Comparison of ENCODE assay signal across 36 mouse cellular contexts in the genomic region with DNA sequence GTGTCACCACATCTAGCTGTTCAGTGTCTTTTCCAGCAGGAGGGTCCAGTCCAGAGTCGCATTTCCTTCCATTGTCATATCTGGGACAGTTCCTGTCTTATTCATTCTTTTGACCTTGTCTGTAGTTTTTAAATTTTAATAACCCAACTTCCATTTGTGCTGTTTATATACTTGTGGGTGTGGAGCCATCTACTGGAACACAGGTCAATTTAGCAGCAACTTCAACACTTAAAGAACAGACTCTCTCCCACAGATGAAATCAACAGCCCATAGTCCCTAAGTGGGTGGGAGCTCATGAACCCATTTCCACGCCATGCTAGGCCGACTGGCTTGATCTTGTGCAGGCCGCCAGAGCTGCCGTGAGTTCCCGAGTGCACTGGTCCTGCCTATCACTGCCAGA. TPM values are rescaled to one million over a fixed set of nuclear protein-coding genes. Genes with fewer than 3 reads are reported as not detected.
DNase-seq lines count a peak whose midpoint lies in the region; ATAC-seq and TF ChIP-seq lines count a peak whose summit lies in the region.
"Had no signal": no experiment of that assay in that cellular context is flagged by ENCODE, and none has a peak within 500 bp of the region (broad histone marks: within the 10 kb centered on the region; RNA-seq: fewer than 3 reads in every experiment).

No protein-coding gene starts in this region.

- no peak overlapping the region for H3K27ac ChIP-seq in forebrain, postnatal 0 days (ENCODE audit: low read depth, low read length)
- no peak overlapping the region for H3K27ac ChIP-seq in forebrain, embryonic 16.5 days (ENCODE audit: low read length)
- H3K27ac ChIP-seq in kidney, postnatal 0 days = no peak overlapping the region; the same call in 1 of the 2 replicates
- no peak overlapping the region for H3K27ac ChIP-seq in midbrain, postnatal 0 days (ENCODE audit: low read depth, low read length)
- no peak overlapping the region for H3K27ac ChIP-seq in midbrain, embryonic 16.5 days (ENCODE audit: low read length)
- H3K27ac ChIP-seq: gastrocnemius, adult 2 months; hindbrain, embryonic 13.5 days; kidney, embryonic 15.5 days; layer of hippocampus, adult 2 months; left cerebral cortex, adult 2 months; limb, embryonic 13.5 days; liver, embryonic 12.5 days; lung, embryonic 15.5 days; midbrain, embryonic 12.5 days; neural tube, embryonic 15.5 days had no signal

- H3K4me1 ChIP-seq in forebrain, postnatal 0 days (ENCODE audit: insufficient read depth) = no peaks in the 10 kb centered on the region
- H3K4me1 ChIP-seq in forebrain, embryonic 16.5 days (replicated peaks; ENCODE audit: control insufficient read depth, insufficient read depth, low read length) = peaks cover 7% of the 10 kb centered on the region
- H3K4me1 ChIP-seq in kidney, postnatal 0 days (replicated peaks; ENCODE audit: insufficient read depth, low read length) = no peaks in the 10 kb centered on the region
- peaks cover 4% of the 10 kb centered on the region; the same call in 1 of the 2 replicates for H3K4me1 ChIP-seq in midbrain, postnatal 0 days (ENCODE audit: insufficient read depth, low read length)
- peaks cover 11% of the 10 kb centered on the region for H3K4me1 ChIP-seq in midbrain, embryonic 16.5 days (ENCODE audit: control insufficient read depth, insufficient read depth, low read length)

- ATAC-seq in forebrain, postnatal 0 days = no peak
- no peak for ATAC-seq in forebrain, embryonic 16.5 days
- no peak for ATAC-seq in kidney, postnatal 0 days (replicated peaks; ENCODE audit: low FRiP score, low read depth)
- ATAC-seq in midbrain, postnatal 0 days (ENCODE audit: low FRiP score) = no peak
- no peak for ATAC-seq in midbrain, embryonic 16.5 days
- ATAC-seq in erythroid progenitor cell, adult 5-6 weeks (replicated peaks; ENCODE audit: low FRiP score, poor library complexity, severe bottlenecking) = no peak
- ATAC-seq: CD4-positive, CD25-positive, alpha-beta regulatory T cell, adult 4 months; forebrain, embryonic 14.5 days; inflammation-experienced regulatory T-cells, adult 6 months; liver, embryonic 12.5 days had no signal

- no peak overlapping the region for H3K9ac ChIP-seq in forebrain, postnatal 0 days
- no peak overlapping the region for H3K9ac ChIP-seq in forebrain, embryonic 16.5 days (replicated peaks; ENCODE audit: low read depth, low read length)
- H3K9ac ChIP-seq in kidney, postnatal 0 days (ENCODE audit: low read depth, low read length) = no peak overlapping the region
- no peak overlapping the region for H3K9ac ChIP-seq in midbrain, postnatal 0 days (replicated peaks; ENCODE audit: low read length, poor library complexity, severe bottlenecking)
- H3K9ac ChIP-seq in midbrain, embryonic 16.5 days (ENCODE audit: low read depth, low read length) = no peak overlapping the region
- H3K9ac ChIP-seq: kidney, embryonic 15.5 days; liver, embryonic 12.5 days; lung, embryonic 15.5 days; midbrain, embryonic 12.5 days; neural tube, embryonic 15.5 days had no signal

- H3K4me3 ChIP-seq in forebrain, postnatal 0 days (ENCODE audit: low read depth, low read length) = no peak overlapping the region
- no peak overlapping the region for H3K4me3 ChIP-seq in forebrain, embryonic 16.5 days (replicated peaks; ENCODE audit: low read length)
- no peak overlapping the region for H3K4me3 ChIP-seq in kidney, postnatal 0 days (replicated peaks; ENCODE audit: low read depth, low read length)
- H3K4me3 ChIP-seq in midbrain, postnatal 0 days (ENCODE audit: low read depth, low read length) = no peak overlapping the region
- no peak overlapping the region for H3K4me3 ChIP-seq in midbrain, embryonic 16.5 days (ENCODE audit: low read depth, low read length)
- H3K4me3 ChIP-seq: gastrocnemius, adult 2 months; hindbrain, embryonic 13.5 days; kidney, embryonic 15.5 days; layer of hippocampus, adult 2 months; left cerebral cortex, adult 2 months; limb, embryonic 13.5 days; liver, embryonic 12.5 days; lung, embryonic 15.5 days; megakaryocyte, embryonic 14.5 days; midbrain, embryonic 12.5 days; neural tube, embryonic 15.5 days had no signal

- H3K27me3 ChIP-seq in forebrain, postnatal 0 days (ENCODE audit: insufficient read depth, low read length) = no peaks in the 10 kb centered on the region
- H3K27me3 ChIP-seq in forebrain, embryonic 16.5 days (replicated peaks; ENCODE audit: control insufficient read depth, insufficient read depth, low read length) = no peaks in the 10 kb centered on the region
- H3K27me3 ChIP-seq in kidney, postnatal 0 days (ENCODE audit: insufficient read depth, low read length) = no peaks in the 10 kb centered on the region
- no peaks in the 10 kb centered on the region for H3K27me3 ChIP-seq in midbrain, postnatal 0 days (ENCODE audit: insufficient read depth, low read length)
- H3K27me3 ChIP-seq in midbrain, embryonic 16.5 days (ENCODE audit: control insufficient read depth, insufficient read depth, low read depth, low read length) = no peaks in the 10 kb centered on the region
- H3K27me3 ChIP-seq: hindbrain, embryonic 13.5 days; kidney, embryonic 15.5 days; limb, embryonic 13.5 days; liver, embryonic 12.5 days; lung, embryonic 15.5 days; megakaryocyte, embryonic 14.5 days; midbrain, embryonic 12.5 days; neural tube, embryonic 15.5 days had no signal

- H3K4me2 ChIP-seq in forebrain, postnatal 0 days (ENCODE audit: low read depth) = no peak overlapping the region
- H3K4me2 ChIP-seq in forebrain, embryonic 16.5 days (ENCODE audit: low read length) = no peak overlapping the region
- H3K4me2 ChIP-seq in kidney, postnatal 0 days (ENCODE audit: low read length) = no peak overlapping the region
- H3K4me2 ChIP-seq in midbrain, postnatal 0 days (ENCODE audit: low read depth, low read length, poor library complexity, severe bottlenecking) = no peak overlapping the region
- H3K4me2 ChIP-seq in midbrain, embryonic 16.5 days (ENCODE audit: low read length) = no peak overlapping the region
- H3K4me2 ChIP-seq: hindbrain, embryonic 13.5 days; kidney, embryonic 15.5 days; limb, embryonic 13.5 days; liver, embryonic 12.5 days; lung, embryonic 15.5 days; midbrain, embryonic 12.5 days; neural tube, embryonic 15.5 days had no signal

- peaks cover 56% of the 10 kb centered on the region for H3K36me3 ChIP-seq in forebrain, postnatal 0 days (ENCODE audit: insufficient read depth)
- H3K36me3 ChIP-seq in forebrain, embryonic 16.5 days (ENCODE audit: control insufficient read depth, insufficient read depth) = peaks cover 22% of the 10 kb centered on the region
- peaks cover 33% of the 10 kb centered on the region for H3K36me3 ChIP-seq in kidney, postnatal 0 days (ENCODE audit: insufficient read depth, low read length)
- peaks cover 38% of the 10 kb centered on the region for H3K36me3 ChIP-seq in midbrain, postnatal 0 days (ENCODE audit: insufficient read depth, low read length)
- H3K36me3 ChIP-seq in midbrain, embryonic 16.5 days (ENCODE audit: control insufficient read depth, insufficient read depth, low read length) = peaks cover 31% of the 10 kb centered on the region

- DNase-seq in forebrain, postnatal 0 days = no peak
- no peak for DNase-seq in kidney, postnatal 0 days (ENCODE audit: low spot score)
- no peak for DNase-seq in kidney, adult 9 months
- DNase-seq in midbrain, postnatal 0 days (ENCODE audit: low spot score) = no peak
- DNase-seq: adrenal gland, postnatal 25 days; cerebellum, adult 18-20 months; cerebellum, postnatal 10 days; gastrocnemius, adult 2 months; gastrocnemius, postnatal 36 days; heart, adult 18-20 months; heart, postnatal 4 days; kidney, adult 11 months; kidney, postnatal 36 days; lung, postnatal 4 days; right cerebral cortex, postnatal 14 days had no signal

- WGBS in forebrain, postnatal 0 days = 78% methylated on average over 6 of the region's 6 CpGs
- WGBS in forebrain, embryonic 16.5 days = 80% methylated on average over 6 of the region's 6 CpGs
- WGBS in kidney, postnatal 0 days = 56% methylated on average over 6 of the region's 6 CpGs
- 67% methylated on average over 6 of the region's 6 CpGs for WGBS in midbrain, postnatal 0 days
- 77% methylated on average over 6 of the region's 6 CpGs for WGBS in midbrain, embryonic 16.5 days

- peak; percentile 22; the same call in 1 of the 2 replicates for TF ChIP-seq CTCF in forebrain, postnatal 0 days (IDR thresholded peaks at IDR 0.05; ENCODE audit: low read depth)
- TF ChIP-seq CTCF in kidney, postnatal 0 days (IDR thresholded peaks at IDR 0.05; ENCODE audit: low read depth) = peak; percentile 40
- TF ChIP-seq CTCF in midbrain, postnatal 0 days (IDR thresholded peaks at IDR 0.05) = peak; percentile 60

- no peaks in the 10 kb centered on the region for H3K9me3 ChIP-seq in forebrain, postnatal 0 days (ENCODE audit: low read length)
- H3K9me3 ChIP-seq in forebrain, embryonic 16.5 days (ENCODE audit: control insufficient read depth, low read length) = no peaks in the 10 kb centered on the region
- H3K9me3 ChIP-seq in kidney, postnatal 0 days (replicated peaks; ENCODE audit: low read length) = no peaks in the 10 kb centered on the region
- H3K9me3 ChIP-seq in midbrain, postnatal 0 days (ENCODE audit: low read length) = no peaks in the 10 kb centered on the region
- no peaks in the 10 kb centered on the region for H3K9me3 ChIP-seq in midbrain, embryonic 16.5 days (replicated peaks; ENCODE audit: control insufficient read depth, low read length, poor library complexity, severe bottlenecking)
- H3K9me3 ChIP-seq: hindbrain, embryonic 13.5 days; kidney, embryonic 15.5 days; limb, embryonic 13.5 days; liver, embryonic 12.5 days; lung, embryonic 15.5 days; megakaryocyte, embryonic 14.5 days; midbrain, embryonic 12.5 days; neural tube, embryonic 15.5 days had no signal

RNA-seq across cellular contexts. Expression of gene Cox5b, which starts 5.2 kb away (rescaled TPM):
- 302 and 470 TPM in 2 replicates for total RNA-seq in forebrain, postnatal 0 days (2014; rRNA removed)
- 761 and 882 TPM in 2 replicates for polyA plus RNA-seq in forebrain, postnatal 0 days (2015; fragmentation: Nextera tagmentation; extraction: Ambion mirVana)
- polyA plus RNA-seq in forebrain, embryonic 16.5 days (2015; fragmentation: Nextera tagmentation; extraction: Ambion mirVana) = 480 and 516 TPM in 2 replicates
- 1,072 and 1,147 TPM in 2 replicates for polyA plus RNA-seq in kidney, postnatal 0 days (2015; fragmentation: Nextera tagmentation; extraction: Ambion mirVana)
- 346 and 362 TPM in 2 replicates for total RNA-seq in midbrain, postnatal 0 days (2014; rRNA removed)
- polyA plus RNA-seq in midbrain, postnatal 0 days (2015; fragmentation: Nextera tagmentation; extraction: Ambion mirVana) = 835 and 901 TPM in 2 replicates
- polyA plus RNA-seq in midbrain, embryonic 16.5 days (2015; fragmentation: Nextera tagmentation; extraction: Ambion mirVana) = 577 and 626 TPM in 2 replicates
- 138 and 208 TPM in 2 replicates for total RNA-seq in erythroid progenitor cell, adult 5-6 weeks (2015; ENCODE audit: low replicate concordance)
- total RNA-seq in erythroid progenitor cell, adult 5-6 weeks (2017; ENCODE audit: low replicate concordance) = 116 and 354 TPM in 2 replicates

RNA-seq across cellular contexts. Expression of gene Fam178b, which starts 13.4 kb away (rescaled TPM):
- 0.23 TPM in 1 of 2 replicates, not detected in the other for total RNA-seq in forebrain, postnatal 0 days (2014; rRNA removed)
- not detected in 2 replicates for polyA plus RNA-seq in forebrain, postnatal 0 days (2015; fragmentation: Nextera tagmentation; extraction: Ambion mirVana)
- polyA plus RNA-seq in forebrain, embryonic 16.5 days (2015; fragmentation: Nextera tagmentation; extraction: Ambion mirVana) = 0.34 TPM in 1 of 2 replicates, not detected in the other
- polyA plus RNA-seq in kidney, postnatal 0 days (2015; fragmentation: Nextera tagmentation; extraction: Ambion mirVana) = 1.0 and 1.6 TPM in 2 replicates
- not detected in 2 replicates for total RNA-seq in midbrain, postnatal 0 days (2014; rRNA removed)
- 0.20 and 0.32 TPM in 2 replicates for polyA plus RNA-seq in midbrain, postnatal 0 days (2015; fragmentation: Nextera tagmentation; extraction: Ambion mirVana)
- 0.33 TPM in 1 of 2 replicates, not detected in the other for polyA plus RNA-seq in midbrain, embryonic 16.5 days (2015; fragmentation: Nextera tagmentation; extraction: Ambion mirVana)
- total RNA-seq in erythroid progenitor cell, adult 5-6 weeks (2015; ENCODE audit: low replicate concordance) = not detected in 2 replicates
- total RNA-seq in erythroid progenitor cell, adult 5-6 weeks (2017; ENCODE audit: low replicate concordance) = not detected in 2 replicates
- total RNA-seq: layer of hippocampus, adult 2 months; left cerebral cortex, postnatal 25 days; monocyte, adult 5-6 weeks had no signal
- polyA plus RNA-seq: CD4-positive, CD25-positive, alpha-beta regulatory T cell, adult 4 months; forebrain, embryonic 14.5 days; liver, embryonic 12.5 days; midbrain, embryonic 12.5 days had no signal

RNA-seq across cellular contexts. Expression of gene 4933424G06Rik, which starts 13.5 kb away (rescaled TPM):
- total RNA-seq in forebrain, postnatal 0 days (2014; rRNA removed) = not detected in 2 replicates
- 0.39 and 0.71 TPM in 2 replicates for polyA plus RNA-seq in forebrain, postnatal 0 days (2015; fragmentation: Nextera tagmentation; extraction: Ambion mirVana)
- 0.77 TPM in 1 of 2 replicates, not detected in the other for polyA plus RNA-seq in forebrain, embryonic 16.5 days (2015; fragmentation: Nextera tagmentation; extraction: Ambion mirVana)
- polyA plus RNA-seq in kidney, postnatal 0 days (2015; fragmentation: Nextera tagmentation; extraction: Ambion mirVana) = 0.11 TPM in 1 of 2 replicates, not detected in the other
- total RNA-seq in midbrain, postnatal 0 days (2014; rRNA removed) = not detected in 2 replicates
- 0.81 and 2.1 TPM in 2 replicates for polyA plus RNA-seq in midbrain, postnatal 0 days (2015; fragmentation: Nextera tagmentation; extraction: Ambion mirVana)
- polyA plus RNA-seq in midbrain, embryonic 16.5 days (2015; fragmentation: Nextera tagmentation; extraction: Ambion mirVana) = 0.75 and 1.2 TPM in 2 replicates
- total RNA-seq in erythroid progenitor cell, adult 5-6 weeks (2015; ENCODE audit: low replicate concordance) = not detected in 2 replicates
- not detected in 2 replicates for total RNA-seq in erythroid progenitor cell, adult 5-6 weeks (2017; ENCODE audit: low replicate concordance)
- total RNA-seq: adrenal gland, postnatal 25 days; common myeloid progenitor, adult 5-6 weeks; heart, adult 18-20 months; heart, postnatal 4 days; monocyte, adult 5-6 weeks had no signal
- polyA plus RNA-seq: CD4-positive, CD25-positive, alpha-beta regulatory T cell, adult 4 months; forebrain, embryonic 14.5 days; inflammation-experienced regulatory T-cells, adult 6 months; kidney, embryonic 15.5 days; limb, embryonic 13.5 days; lung, embryonic 15.5 days; small intestine, adult 2 months; stomach, embryonic 14.5 days had no signal

RNA-seq across cellular contexts. Expression of gene Actr1b, which starts 17.8 kb away (rescaled TPM):
- total RNA-seq in forebrain, postnatal 0 days (2014; rRNA removed) = 137 TPM in 2 replicates
- 94.8 and 102 TPM in 2 replicates for polyA plus RNA-seq in forebrain, postnatal 0 days (2015; fragmentation: Nextera tagmentation; extraction: Ambion mirVana)
- polyA plus RNA-seq in forebrain, embryonic 16.5 days (2015; fragmentation: Nextera tagmentation; extraction: Ambion mirVana) = 101 and 109 TPM in 2 replicates
- polyA plus RNA-seq in kidney, postnatal 0 days (2015; fragmentation: Nextera tagmentation; extraction: Ambion mirVana) = 77.8 and 92.8 TPM in 2 replicates
- total RNA-seq in midbrain, postnatal 0 days (2014; rRNA removed) = 139 TPM in 2 replicates
- polyA plus RNA-seq in midbrain, postnatal 0 days (2015; fragmentation: Nextera tagmentation; extraction: Ambion mirVana) = 113 and 120 TPM in 2 replicates
- polyA plus RNA-seq in midbrain, embryonic 16.5 days (2015; fragmentation: Nextera tagmentation; extraction: Ambion mirVana) = 92.3 and 106 TPM in 2 replicates
- 8.0 and 9.4 TPM in 2 replicates for total RNA-seq in erythroid progenitor cell, adult 5-6 weeks (2015; ENCODE audit: low replicate concordance)
- total RNA-seq in erythroid progenitor cell, adult 5-6 weeks (2017; ENCODE audit: low replicate concordance) = 17.5 and 19.1 TPM in 2 replicates
